Comparison of ENCODE assay signal across 7 mouse cellular contexts in the genomic region with DNA sequence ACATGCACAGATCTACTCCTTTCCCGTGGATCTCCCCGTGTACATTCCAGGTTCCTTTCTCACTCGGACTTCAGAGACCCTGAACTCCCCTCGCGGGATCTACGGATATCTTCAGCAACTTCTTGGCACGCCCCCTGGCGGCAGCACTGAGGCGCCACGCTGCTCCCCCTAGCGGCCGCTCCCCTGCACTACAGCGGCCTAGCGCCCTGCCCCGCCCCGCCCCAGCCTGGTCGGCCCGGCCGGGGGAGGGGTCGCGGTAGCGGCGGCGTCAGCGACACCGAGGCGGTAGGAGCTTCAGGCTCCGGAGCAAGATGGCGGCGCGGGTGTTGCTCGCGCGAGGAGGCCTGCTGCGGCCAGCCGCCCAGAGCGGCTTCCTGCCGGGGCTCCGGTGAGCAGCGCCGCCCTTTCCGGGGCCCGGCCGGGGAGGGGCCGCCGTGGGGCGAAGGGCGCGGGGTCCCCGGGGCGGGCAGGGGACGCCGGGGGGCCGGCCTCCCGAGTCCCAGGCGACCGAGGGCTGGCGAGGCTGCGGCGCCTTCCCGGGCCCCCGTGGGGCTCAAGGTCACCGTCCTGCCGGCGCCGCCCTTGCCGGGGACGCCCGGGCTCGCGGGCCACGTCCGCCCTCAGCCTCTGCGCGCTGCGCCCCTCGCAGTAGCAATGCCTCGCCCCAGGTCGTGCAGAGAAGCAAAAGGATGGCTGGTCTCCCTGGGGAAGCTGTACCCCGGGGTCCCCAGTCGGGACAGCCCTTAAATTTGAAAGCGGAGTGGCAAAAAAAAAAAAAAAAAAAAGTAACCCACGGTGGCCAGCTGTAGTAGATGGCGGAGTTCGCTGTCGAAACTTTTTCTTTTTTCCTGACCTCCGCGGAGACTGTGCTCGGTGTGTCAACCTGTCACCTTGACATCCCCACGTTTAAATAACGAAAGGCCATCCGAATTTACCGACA. TPM values are rescaled to one million over a fixed set of nuclear protein-coding genes. Genes with fewer than 3 reads are reported as not detected.
DNase-seq lines count a peak whose midpoint lies in the region; ATAC-seq lines count a peak whose summit lies in the region.

A gene (plus strand): TSS at position 230 of the 940 bp plus-strand sequence.

- DNase-seq in adrenal gland, postnatal 10 days, result peak; percentile 96
- DNase-seq in embryonic facial prominence, embryonic 11.5 days (ENCODE audit: low spot score), result peak; percentile 92
- peak; percentile 99 for DNase-seq in heart, adult 11 months
- peak; percentile 96 for DNase-seq in kidney, adult 18-20 months
- DNase-seq in limb, embryonic 11.5 days (ENCODE audit: low spot score), result peak; percentile 99
- DNase-seq in midbrain, embryonic 14.5 days, result peak; percentile 93
- DNase-seq in spleen, adult 18-20 months, result peak; percentile 87 to 95

- peak within 1 kb of the TSS; percentile 59 for H3K4me2 ChIP-seq in embryonic facial prominence, embryonic 11.5 days (ENCODE audit: low read depth, low read length)
- H3K4me2 ChIP-seq in limb, embryonic 11.5 days (ENCODE audit: low read depth, severe bottlenecking), result peak within 1 kb of the TSS; percentile 50
- H3K4me2 ChIP-seq in midbrain, embryonic 14.5 days (ENCODE audit: low read length), result peak within 1 kb of the TSS; percentile 61

- H3K27me3 ChIP-seq in embryonic facial prominence, embryonic 11.5 days (ENCODE audit: control insufficient read depth, insufficient read depth, low read length), result no peaks in the 10 kb centered on the region
- no peaks in the 10 kb centered on the region for H3K27me3 ChIP-seq in limb, embryonic 11.5 days (ENCODE audit: control insufficient read depth, insufficient read depth, low read length)
- no peaks in the 10 kb centered on the region for H3K27me3 ChIP-seq in midbrain, embryonic 14.5 days (ENCODE audit: control insufficient read depth, insufficient read depth, low read length)

- no peaks in the 10 kb centered on the region for H3K9me3 ChIP-seq in embryonic facial prominence, embryonic 11.5 days (replicated peaks; ENCODE audit: control insufficient read depth, low read length)
- H3K9me3 ChIP-seq in limb, embryonic 11.5 days (ENCODE audit: control insufficient read depth, low read length), result no peaks in the 10 kb centered on the region
- no peaks in the 10 kb centered on the region for H3K9me3 ChIP-seq in midbrain, embryonic 14.5 days (ENCODE audit: control insufficient read depth, low read length)

- peak within 1 kb of the TSS; percentile 93 for H3K27ac ChIP-seq in embryonic facial prominence, embryonic 11.5 days (replicated peaks; ENCODE audit: low read depth, low read length)
- peak within 1 kb of the TSS; percentile 91 for H3K27ac ChIP-seq in limb, embryonic 11.5 days (replicated peaks; ENCODE audit: low read depth, low read length)
- H3K27ac ChIP-seq in midbrain, embryonic 14.5 days (replicated peaks; ENCODE audit: low read depth, low read length), result peak within 1 kb of the TSS; percentile 92

- WGBS in embryonic facial prominence, embryonic 11.5 days, result under 1% methylated on average over 88 of the region's 93 CpGs
- under 1% methylated on average over 77 of the region's 93 CpGs for WGBS in limb, embryonic 11.5 days
- WGBS in midbrain, embryonic 14.5 days, result 1% methylated on average over 78 of the region's 93 CpGs

- no peaks in the 10 kb centered on the region for H3K36me3 ChIP-seq in embryonic facial prominence, embryonic 11.5 days (replicated peaks; ENCODE audit: control insufficient read depth, insufficient read depth, low read depth, low read length)
- no peaks in the 10 kb centered on the region for H3K36me3 ChIP-seq in limb, embryonic 11.5 days (ENCODE audit: control insufficient read depth, insufficient read depth, low read length)
- no peaks in the 10 kb centered on the region for H3K36me3 ChIP-seq in midbrain, embryonic 14.5 days (ENCODE audit: control insufficient read depth, insufficient read depth, low read length)

- ATAC-seq in embryonic facial prominence, embryonic 11.5 days (replicated peaks; ENCODE audit: insufficient number of reproducible peaks, low FRiP score, low TSS enrichment, low read depth), result peak; percentile 91
- peak; percentile 88 for ATAC-seq in limb, embryonic 11.5 days (ENCODE audit: insufficient number of reproducible peaks, low FRiP score, low TSS enrichment, low read depth)
- peak; percentile 95 for ATAC-seq in midbrain, embryonic 14.5 days (ENCODE audit: low FRiP score, low TSS enrichment)

- H3K4me3 ChIP-seq in embryonic facial prominence, embryonic 11.5 days (ENCODE audit: low read depth, low read length), result peak within 1 kb of the TSS; percentile 91
- H3K4me3 ChIP-seq in limb, embryonic 11.5 days (ENCODE audit: low read depth, low read length), result peak within 1 kb of the TSS; percentile 72
- H3K4me3 ChIP-seq in midbrain, embryonic 14.5 days (replicated peaks; ENCODE audit: low read depth, low read length), result peak within 1 kb of the TSS; percentile 82

- H3K9ac ChIP-seq in embryonic facial prominence, embryonic 11.5 days (replicated peaks; ENCODE audit: low read length), result peak within 1 kb of the TSS; percentile 95
- peak within 1 kb of the TSS; percentile 95 for H3K9ac ChIP-seq in limb, embryonic 11.5 days (ENCODE audit: low read length)
- H3K9ac ChIP-seq in midbrain, embryonic 14.5 days (replicated peaks; ENCODE audit: low read length), result peak within 1 kb of the TSS; percentile 91

- no peaks in the 10 kb centered on the region for H3K4me1 ChIP-seq in embryonic facial prominence, embryonic 11.5 days (ENCODE audit: control insufficient read depth, insufficient read depth, low read length)
- no peaks in the 10 kb centered on the region for H3K4me1 ChIP-seq in limb, embryonic 11.5 days (ENCODE audit: control insufficient read depth, insufficient read depth, low read length)
- H3K4me1 ChIP-seq in midbrain, embryonic 14.5 days (ENCODE audit: control insufficient read depth, insufficient read depth, low read length), result peaks cover 9% of the 10 kb centered on the region; the same call in 1 of the 2 replicates

RNA-seq across cellular contexts. Expression of the gene that starts here (rescaled TPM):
- 100 to 1,000 TPM; 125 to 184 TPM for total RNA-seq in adrenal gland, postnatal 10 days (2021)
- 85.1 and 92.1 TPM in 2 replicates for polyA plus RNA-seq in embryonic facial prominence, embryonic 11.5 days (2014; fragmentation: Nextera tagmentation; extraction: Ambion mirVana)
- 79.4 and 87.9 TPM in 2 replicates for polyA plus RNA-seq in limb, embryonic 11.5 days (2014; fragmentation: Nextera tagmentation; extraction: Ambion mirVana)
- 80.4 and 88.3 TPM in 2 replicates for polyA plus RNA-seq in midbrain, embryonic 14.5 days (2014; fragmentation: Nextera tagmentation; extraction: Ambion mirVana)

Comparison
In these comparisons a context has a peak if more than half of its experiments do, and no peak if none do; other contexts are left out.
1. Peak in every context shown above with its lines: DNase-seq, ATAC-seq, H3K4me3 ChIP-seq and H3K27ac ChIP-seq.